Mouse (Mus musculus) natural killer cell, adult 2 months (primary cell): ENCODE measurements around the gene Msrb2.

Source experiments
- DNase-seq, 2 experiments: peaks; one replicate each; pipeline ENCODE4 v3.0.0; 2022; ENCODE audit warnings: low spot score in 2 of 2

The Msrb2 gene

DNA sequence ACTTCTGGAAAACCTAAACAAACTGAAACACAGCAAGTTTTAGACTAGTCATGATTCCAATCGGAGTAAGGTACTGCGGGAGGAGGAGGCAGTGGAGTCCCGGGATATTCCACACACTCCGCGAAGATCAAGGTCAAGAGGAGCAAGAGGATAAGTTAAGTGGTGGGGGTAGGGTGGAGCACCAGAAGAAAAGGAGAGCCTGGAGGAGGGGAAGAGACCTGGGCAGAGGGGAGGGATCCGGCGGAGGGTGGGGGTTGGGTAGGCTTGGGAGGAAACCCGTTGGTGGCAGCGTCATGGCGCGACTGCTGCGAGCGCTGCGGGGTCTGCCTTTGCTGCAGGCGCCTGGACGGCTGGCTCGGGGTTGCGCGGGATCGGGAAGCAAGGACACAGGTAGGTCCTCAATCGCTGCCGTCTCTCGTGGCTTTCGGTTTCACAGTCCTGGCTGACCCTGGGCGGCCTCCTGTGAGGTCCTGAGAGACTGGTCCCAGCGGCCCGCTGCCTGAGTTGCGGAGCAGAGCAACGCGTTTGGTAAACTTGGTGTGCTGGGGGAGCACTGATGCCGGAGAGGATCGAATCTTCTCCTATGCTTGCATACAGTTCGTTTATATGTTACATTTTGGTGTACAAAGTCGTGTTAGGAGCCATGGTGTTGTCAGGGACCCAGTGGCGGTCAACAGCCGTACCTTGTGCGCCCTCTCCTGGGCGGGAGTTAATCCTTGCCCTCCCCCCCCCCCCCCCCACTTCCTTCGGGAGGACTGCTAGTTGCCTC is at the start of gene Msrb2:
Gene Msrb2 (plus strand): TSS at position 51 of the 769 bp plus-strand sequence.
- peak; percentile 58 to 60 for DNase-seq

DNA sequence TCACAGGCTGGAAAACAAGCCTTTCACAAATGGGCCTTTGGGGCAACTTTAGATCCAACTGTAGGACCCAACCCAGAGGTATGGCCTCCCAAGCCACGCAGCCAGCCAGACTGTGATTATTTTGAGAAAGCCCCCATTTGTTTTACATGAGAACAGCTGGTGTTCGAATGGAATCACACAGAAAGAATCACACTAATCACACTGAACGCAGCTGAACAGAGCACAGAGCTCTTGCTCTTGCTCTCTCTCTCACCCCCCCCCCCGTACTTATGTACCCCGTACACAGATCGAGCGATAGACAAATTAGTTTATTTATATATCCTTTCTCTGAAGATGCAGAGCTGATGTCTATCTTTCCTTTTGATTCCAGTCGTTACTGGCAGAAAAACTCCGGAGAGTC is 48.8 kb upstream of the Msrb2 start:
- DNase-seq = no peak

GRCm38 (mm10) chr2:19326376-19326775 is 44.9 kb upstream of the Msrb2 start:
- DNase-seq = no peak

GRCm38 (mm10) chr2:19327811-19328210 is 43.4 kb upstream of the Msrb2 start:
- no peak for DNase-seq

DNA sequence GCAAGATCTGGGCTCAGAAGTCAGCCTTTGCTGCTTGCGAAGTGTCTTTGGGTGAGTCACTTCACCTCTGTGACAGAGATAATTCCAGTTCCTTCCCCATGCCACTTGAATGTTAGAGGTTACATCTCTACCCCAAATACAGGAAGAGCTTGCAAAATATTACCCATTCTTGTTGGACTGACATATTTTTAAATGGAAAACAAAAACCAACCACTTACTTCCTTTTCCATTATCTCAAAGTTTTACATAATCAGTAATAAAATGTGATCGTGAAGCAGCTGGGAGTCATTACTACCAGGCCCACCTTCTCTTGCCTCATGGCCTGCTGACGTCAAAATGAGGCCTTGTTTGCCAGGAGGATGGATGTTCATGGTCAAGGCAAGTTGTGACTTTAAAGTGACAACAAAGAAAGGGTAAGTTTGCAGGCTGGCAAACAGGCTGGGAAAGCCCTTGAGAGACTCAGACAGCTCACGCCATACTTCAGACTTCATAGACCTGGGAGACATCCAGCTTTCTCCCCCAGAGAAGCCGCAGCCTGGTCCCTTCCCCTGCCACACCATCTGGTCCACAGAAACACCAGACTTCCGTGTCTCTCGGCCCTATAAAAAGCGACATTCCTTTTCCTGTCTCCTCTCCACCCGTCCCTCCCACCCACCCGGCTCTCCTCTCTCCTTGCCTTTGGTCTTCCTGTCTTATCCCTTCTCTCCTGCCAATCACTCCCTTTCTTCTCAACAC is 27.2 kb upstream of the Msrb2 start:
- no peak for DNase-seq

DNA sequence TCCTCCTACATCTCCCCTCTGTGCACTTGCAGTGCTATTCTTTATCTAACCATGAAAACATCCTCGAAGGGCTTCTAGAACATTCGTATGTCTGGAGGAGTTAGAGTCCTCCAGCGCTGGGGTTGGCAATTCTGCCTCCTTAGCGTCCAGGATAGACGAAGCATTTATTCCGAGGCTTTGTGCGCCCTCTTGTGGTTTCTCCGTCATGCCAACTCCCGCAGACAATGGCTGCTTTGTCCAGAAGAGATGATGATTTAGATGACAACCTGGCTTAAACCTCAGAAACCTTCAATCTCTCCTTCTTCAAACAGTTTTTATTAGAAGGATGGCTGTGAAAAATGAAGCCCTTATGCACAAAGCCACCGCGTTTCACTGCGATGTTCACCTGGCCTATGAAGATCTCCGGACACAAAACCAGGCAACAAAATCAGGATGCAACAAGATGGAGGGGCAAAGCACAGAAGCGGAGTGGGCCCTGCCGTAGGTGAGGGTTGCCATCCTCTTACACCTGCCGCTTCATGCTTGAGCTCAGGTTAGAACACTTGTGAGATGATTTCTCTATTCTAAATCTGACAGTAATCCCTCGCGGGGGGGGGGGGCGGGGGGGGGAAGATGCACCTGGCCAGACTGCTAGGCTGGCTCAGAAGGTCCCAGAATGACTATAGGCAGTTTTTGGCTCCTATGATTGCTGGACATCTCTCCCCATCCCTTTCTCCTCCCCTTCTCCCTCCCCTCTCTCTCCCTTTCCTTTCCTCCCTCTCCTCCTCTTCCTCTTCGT is 26.4 kb upstream of the Msrb2 start:
- peak; percentile 57 to 78 for DNase-seq

GRCm38 (mm10) chr2:19345414-19345964 is 25.8 kb upstream of the Msrb2 start:
- no peak for DNase-seq

GRCm38 (mm10) chr2:19348454-19348853 is 22.8 kb upstream of the Msrb2 start:
- DNase-seq = no peak

DNA sequence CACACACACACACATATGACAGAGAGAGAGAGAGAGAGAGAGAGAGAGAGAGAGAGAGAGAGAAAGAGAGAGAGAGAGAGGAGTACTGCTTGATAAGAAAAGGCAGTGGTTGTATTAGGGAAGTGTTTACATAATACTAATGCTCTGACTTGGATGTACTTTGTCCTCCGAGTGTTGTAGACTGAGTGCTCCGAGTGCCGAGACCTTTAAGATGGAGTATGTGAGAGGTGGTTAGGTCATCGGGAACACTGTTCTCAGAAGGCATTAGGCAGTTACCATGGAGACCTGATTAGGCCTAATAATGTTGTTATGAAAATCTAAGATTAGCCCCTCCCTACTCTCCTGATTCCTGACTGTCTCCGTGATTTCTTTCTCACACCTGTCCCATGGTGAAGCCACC is 21.1 kb upstream of the Msrb2 start:
- DNase-seq = no peak

- peak in 1 of 2 experiments; percentile 28 for DNase-seq
Measured at GRCm38 (mm10) chr2:19351615-19352253, 19.5 kb upstream of the Msrb2 start.

DNA sequence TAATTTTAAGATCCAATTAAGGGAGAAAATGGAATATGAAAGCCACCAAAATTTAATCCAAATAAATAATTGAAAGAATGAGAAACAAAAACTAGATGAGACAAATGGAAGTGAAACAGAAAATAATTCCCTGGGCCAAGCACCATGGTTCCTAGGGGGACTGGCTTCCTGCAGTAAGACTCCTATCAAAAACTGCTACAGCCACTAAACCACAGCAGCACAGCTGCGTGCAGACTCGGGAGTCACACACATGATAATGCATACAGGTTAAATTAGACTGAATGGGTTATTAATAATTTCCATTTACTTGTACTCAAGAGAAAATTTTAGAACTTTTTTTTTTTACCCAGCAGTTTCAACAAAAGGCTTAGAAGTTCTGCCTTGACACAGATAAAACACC is 18.1 kb upstream of the Msrb2 start:
- no peak for DNase-seq

DNA sequence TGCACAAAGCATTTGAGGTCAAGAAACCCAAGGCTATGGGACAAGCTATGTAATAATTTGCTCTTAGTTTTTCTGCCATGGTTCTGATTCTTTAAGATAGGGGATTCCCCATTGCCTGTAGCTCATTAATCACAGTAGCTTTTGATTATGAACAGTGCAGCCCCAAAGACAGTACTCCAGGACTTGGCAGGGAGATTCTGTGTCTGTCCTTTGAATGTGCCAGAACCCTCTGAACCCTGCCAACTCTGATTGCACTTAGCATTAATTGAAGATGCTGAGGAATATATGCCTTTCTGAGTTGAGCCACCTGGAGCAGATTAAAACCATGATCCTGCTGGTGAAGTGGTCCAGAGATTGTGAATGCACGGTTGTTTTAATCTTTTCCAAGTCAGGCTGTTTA is 8.4 kb upstream of the Msrb2 start:
- DNase-seq = no peak

DNA sequence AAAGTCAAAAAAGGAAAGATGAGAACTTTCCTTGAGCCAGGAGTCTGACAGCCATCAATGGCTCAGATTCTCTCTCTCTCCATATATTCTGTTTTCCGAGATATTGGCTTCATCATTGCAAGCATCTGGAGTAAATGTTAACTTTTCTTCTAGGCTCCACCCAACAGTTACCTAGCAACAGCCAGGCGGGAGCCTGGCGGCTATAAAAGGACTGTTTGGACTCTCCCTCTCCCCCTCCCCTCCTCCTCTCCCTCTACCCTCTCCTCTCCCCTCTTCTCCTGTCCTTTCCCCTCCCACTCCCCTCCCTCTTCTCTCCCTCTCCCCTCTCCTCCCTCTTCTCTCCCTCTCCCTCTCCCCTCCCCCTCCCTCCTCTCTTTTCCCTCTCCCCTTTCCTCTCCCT is 4.8 kb upstream of the Msrb2 start:
- DNase-seq = no peak

DNA sequence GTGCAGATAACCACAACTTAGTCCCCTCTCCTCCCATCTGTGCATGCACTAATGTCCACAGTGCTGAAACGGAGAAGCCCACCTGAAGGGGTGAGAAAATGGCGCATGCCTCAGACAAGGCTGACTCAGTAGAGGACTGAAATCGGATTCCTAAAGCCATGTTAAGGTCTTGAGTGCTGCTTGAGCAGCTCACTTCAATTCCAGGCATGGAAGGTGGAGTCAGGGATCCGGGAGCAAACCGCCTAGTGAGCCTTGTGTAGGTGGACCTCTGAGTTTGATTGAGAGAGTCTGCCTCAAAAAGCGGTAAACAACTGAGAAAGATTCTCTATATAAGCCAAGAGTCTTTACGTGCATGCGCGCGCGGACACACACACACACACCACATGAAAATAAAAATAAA is 4.1 kb upstream of the Msrb2 start:
- no peak for DNase-seq

- DNase-seq = no peak
Measured at GRCm38 (mm10) chr2:19373695-19374094, 2.5 kb downstream of the Msrb2 start.

DNA sequence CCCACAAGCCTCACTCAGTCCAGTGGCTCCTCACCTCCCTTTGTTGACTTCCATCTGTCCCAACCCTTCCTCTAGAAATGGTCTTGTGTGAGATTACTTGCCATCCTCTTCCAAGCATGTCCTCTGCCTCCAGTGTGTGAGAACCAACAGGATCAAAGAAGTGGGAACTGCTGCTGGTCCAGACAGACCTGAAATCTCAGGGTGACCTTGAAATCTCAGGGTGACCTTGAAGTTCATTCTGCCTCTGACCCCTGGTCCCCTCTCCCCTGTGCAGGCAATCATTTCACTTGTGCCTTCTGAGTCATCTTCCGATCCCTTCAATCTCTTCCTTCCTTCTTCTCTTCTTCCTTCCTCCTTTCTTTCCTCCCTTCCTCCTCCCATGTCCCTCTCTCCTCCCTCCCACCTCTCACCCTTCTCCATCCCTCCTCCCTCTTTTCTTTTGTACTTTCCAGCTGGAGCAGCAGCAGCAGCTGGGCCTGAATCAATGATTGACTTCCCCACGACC is 9.3 kb downstream of the Msrb2 start:
- no peak for DNase-seq

GRCm38 (mm10) chr2:19380986-19381385 is 9.7 kb downstream of the Msrb2 start:
- no peak for DNase-seq

DNA sequence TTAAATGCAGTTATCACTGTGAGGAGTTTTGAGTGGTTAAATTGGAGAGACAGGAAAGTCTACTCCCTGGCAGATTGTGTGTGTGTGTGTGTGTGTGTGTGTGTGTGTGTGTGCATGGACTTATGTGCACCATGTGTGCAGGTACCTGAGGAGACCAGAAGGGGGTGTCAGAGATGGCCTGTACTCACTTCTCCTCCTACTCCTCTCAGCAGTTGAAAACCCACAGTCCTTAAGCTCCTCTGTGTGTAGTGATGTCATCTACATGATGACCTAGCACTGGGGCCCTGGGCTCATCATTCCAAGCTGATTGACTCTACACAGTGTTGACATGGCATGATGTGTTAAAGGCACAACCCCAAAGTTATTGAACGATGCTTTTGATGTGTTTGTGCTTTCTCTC is 11.0 kb downstream of the Msrb2 start:
- DNase-seq = no peak

DNA sequence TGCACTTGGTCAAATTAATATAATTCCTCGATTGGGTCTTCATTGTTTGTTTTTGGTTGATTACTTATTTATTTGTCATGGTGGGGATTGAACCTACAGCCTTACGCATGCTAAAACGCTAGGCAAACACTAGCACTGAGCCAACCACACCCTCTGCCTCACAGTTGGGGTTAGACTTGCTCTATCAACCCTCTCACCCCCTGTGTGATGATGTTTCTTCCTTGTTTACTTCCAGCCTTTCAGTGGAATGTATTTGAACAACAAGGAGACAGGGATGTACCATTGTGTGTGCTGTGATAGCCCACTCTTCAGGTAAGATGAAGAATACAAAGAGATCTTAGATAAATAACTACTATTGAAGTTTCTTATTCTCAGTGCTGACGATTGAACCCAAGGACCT is 11.8 kb downstream of the Msrb2 start:
- no peak for DNase-seq

DNA sequence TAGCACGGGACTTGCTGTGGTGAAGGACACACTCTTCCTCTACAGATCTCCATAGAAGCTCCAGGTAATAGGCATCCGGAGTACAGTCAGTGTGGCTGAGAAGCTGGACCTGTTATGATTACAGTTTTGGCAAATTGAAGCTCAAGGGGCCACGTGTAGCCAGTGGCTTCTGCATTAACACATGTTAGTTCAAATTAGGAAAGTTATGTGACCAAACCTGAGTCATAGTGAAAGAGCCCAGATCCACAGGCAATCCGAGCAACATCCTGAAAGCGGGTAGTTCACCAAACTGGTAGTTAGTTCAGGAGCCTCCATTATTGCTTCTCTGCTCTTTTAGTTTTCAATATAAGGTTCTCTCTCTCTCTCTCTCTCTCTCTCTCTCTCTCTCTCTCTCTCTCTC is 14.5 kb downstream of the Msrb2 start:
- no peak for DNase-seq

DNA sequence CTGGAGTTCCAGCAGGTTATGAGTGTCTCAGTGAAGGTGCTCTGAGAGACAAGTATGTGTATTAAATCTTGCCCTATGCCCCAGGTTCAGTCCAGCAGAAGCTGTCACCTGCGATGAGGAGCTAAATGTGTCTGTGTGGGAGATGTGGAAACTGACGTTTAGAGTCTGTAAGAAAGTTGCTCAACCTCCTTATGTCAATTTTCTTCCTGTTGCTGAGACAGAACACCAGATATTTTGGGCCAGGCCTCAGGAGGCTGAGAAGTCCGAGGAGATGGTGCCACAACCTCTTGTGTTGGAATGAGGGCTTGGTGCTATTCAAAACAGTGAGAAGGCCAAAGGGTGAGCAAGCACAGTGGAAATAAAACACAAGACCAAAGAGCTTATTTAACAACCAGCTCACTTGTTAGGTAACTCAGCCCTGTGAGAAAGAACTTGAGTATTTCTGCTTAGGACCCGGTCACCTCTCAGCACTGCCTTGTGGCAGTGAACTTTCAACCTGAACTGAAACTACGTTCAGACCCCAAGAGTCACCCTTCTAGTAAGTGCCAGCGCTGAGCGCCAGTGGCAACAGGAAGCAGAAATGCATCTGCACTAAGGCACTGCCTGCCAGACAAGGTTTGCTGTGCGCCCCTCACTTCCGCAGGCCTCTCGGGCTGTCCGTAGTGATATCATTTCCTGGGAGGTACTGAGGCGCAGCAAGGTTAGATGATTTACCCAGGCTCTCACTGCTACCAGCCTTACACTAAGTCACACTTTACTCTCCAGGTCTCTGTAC is 17.3 kb downstream of the Msrb2 start:
- peak; percentile 54 to 69 for DNase-seq
